Mouse (Mus musculus) C2C12 (cell line): ENCODE results near the gene Ak1.

Experiments used
- CTCF ChIP-seq: IDR thresholded peaks from one replicate; pipeline ENCODE4 v1.5.1; 2011; ENCODE audit not compliant: control insufficient read depth, insufficient read depth, insufficient read length
- MYOG ChIP-seq: IDR thresholded peaks from one replicate; pipeline ENCODE4 v1.6.1; 2011; ENCODE audit not compliant: control insufficient read depth, insufficient read length; ENCODE audit errors: extremely low read depth

DNA sequence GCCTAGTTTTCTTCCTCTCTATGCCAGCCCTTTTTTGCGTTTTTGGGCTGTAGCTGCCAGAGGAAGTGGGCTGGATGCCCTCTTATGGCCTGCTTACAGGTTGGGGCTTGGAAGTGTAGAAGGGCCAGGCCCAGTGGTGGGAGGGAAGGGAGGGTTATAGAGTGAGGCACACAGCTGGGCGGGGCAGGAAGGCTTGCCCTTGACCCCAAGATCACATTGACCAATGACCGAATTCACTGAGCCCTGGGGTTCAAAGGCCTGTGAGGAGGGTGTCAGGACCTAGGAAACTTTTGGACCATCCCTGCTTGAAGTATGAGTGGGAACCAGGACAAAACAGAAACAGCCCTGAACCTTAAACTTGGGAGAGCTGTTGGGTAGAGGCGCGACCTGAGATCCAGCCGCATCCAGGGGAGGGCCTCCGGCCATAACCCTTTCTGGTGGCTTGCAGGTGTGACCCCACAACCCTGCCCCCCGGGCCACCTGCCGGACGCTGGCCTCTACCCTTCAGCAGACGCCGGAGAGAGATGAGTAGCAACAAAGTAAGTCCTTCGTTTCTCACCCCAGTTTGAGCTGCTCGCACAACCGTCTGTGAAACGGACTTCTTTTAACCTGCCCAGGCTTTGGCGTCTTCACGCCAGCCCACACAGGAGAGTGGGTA, 12.7 kb upstream of the Ak1 start:
- TF ChIP-seq MYOG (no peak), CTCF (no peak)
